Mouse (Mus musculus) ES-Bruce4 (cell line): ENCODE data around the gene Pibf1.

Source experiments
- CTCF ChIP-seq: IDR thresholded peaks from one replicate; pipeline ENCODE4 v1.8.1; 2011; ENCODE audit warnings: low read depth, low read length
- POLR2A ChIP-seq: IDR thresholded peaks from one replicate; pipeline ENCODE4 v1.8.1; 2011; ENCODE audit warnings: low read length; ENCODE audit not compliant: insufficient read depth

- TF ChIP-seq POLR2A, result no peak
- no peak for TF ChIP-seq CTCF
These were observed 107.4 kb downstream of the Pibf1 start for GRCm38 (mm10) chr14:99206591-99206990.
